Mouse (Mus musculus): ENCODE data around the gene Doc2g.
A peak's percentile ranks its signal among the peaks of the same experiment; 100 is the strongest.
"Not testable (repeated sequence)": the region's sequence is repeated elsewhere in the genome, so short reads cannot be mapped to it uniquely, and the experiment has no call there.

Gene Doc2g

DNA sequence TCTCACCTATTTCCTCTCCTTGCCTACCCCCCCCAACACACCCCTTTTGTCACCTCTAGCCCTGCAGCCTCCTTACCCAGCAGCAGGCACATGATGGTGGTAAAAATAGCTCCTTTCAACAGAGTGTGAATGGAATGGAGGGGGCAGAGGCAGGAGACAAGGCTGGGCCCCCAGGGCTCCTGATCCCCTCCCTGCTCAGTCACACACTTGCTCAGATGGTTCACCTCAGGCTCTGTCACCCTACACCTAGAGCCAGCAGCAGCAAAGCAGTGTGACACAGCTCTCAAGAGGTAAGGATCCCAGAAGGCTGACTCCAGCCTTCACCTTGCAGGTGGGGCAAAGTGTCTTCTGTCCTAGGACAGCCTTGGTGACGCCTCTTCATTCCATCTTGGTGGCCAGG lies at the start of gene Doc2g:
Gene Doc2g (plus strand): TSS at position 202 of the 400 bp plus-strand sequence.
- DNase-seq (ENCODE audit: low spot score in 2 of 2): no peak

GRCm38 (mm10) chr19:3955033-3955432 lies 48.1 kb upstream of the Doc2g start:
- no peak for DNase-seq (ENCODE audit: low spot score in 2 of 2)

DNA sequence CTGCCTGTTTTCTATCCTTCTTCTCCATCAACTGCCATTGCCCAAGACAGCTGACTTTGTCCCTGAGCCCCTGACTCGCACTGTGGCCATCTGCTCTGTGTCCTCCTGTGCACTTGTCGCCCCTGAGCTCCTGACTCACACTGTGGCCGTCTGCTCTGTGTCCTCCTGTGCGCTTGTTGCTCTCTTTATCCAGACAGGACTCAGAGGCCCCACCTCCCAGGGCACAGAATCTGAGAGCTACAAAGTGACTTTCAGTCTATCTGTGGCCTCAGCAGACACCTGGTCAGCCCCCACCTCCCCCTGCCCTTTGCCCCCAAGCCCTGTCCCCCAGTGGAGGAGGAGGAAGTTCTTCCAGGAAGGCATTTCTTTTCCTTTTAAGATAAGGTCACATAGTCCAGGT lies 47.3 kb upstream of the Doc2g start:
- no peak for DNase-seq (ENCODE audit: low spot score in 2 of 2)

GRCm38 (mm10) chr19:3957296-3958036 lies 45.6 kb upstream of the Doc2g start:
- DNase-seq (ENCODE audit: low spot score in 2 of 2): not testable (repeated sequence)

DNA sequence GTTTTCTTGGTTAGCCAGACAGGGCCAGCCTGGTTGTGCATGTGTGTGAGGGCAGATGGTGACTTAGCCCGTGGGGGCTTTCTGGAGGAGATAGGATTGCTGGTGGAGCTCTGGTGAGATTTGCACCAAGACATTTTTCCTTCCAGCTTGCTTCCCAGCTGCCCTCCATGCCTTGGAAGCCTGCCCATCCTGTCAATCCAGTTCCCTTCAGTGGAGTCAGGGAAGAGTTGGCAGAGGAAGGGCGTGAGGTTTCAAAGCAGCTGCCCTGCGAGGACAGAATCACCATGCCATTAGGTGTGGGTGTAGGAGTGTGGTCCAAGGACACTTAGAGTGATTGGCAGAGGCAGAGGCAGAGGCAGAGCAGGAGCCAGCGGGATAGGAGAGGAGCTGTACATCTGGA lies 44.6 kb upstream of the Doc2g start, which contains the start of gene Aldh3b3:
Gene Aldh3b3 (plus strand): TSS at position 176 of the 400 bp plus-strand sequence.
- DNase-seq (ENCODE audit: low spot score in 2 of 2): no peak

GRCm38 (mm10) chr19:3959030-3959429 lies 44.1 kb upstream of the Doc2g start:
- no peak for DNase-seq (ENCODE audit: low spot score in 2 of 2)

DNA sequence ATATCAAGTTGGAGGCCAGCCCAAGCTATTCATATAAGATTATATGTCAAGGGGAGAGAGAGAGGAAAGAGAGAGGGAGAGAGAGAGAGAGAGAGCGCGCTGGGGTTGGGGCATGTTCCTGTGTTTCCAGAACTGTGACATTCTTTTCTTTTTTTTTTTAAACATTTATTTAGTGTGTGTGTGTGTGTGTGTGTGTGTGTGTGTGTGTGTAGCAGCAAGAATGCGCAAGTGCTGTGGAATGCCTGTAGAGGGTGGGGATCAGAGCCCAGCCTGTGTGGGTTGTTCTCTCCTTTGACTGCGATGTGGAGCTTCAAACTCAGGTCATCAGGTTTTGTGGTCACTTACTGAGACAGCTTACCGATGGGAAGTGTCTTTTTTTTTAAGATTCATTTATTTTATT lies 42.9 kb upstream of the Doc2g start:
- DNase-seq (ENCODE audit: low spot score in 2 of 2): no peak

DNA sequence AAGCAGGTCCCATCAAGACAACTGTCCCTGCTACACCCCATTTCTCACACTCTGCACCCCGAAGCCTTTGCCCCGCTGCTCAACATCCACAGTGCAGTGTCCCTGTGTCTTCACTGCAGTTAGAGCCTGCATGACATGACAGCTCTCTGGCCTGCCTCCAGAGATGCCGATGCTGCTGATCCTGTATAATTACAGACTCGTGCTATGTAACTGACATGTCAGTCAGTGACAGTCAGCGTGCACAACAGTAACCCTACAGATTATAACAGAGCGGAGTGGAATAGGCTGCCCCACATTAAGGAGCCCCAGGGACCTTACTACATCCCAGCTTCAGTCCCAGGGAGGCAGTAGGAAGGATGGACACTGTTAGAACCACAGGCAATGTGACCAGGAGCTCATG lies 41.3 kb upstream of the Doc2g start:
- not testable (repeated sequence) for DNase-seq (ENCODE audit: low spot score in 2 of 2)

- no peak for DNase-seq (ENCODE audit: low spot score in 2 of 2)
These were observed 40.6 kb upstream of the Doc2g start for GRCm38 (mm10) chr19:3962469-3962868.

DNA sequence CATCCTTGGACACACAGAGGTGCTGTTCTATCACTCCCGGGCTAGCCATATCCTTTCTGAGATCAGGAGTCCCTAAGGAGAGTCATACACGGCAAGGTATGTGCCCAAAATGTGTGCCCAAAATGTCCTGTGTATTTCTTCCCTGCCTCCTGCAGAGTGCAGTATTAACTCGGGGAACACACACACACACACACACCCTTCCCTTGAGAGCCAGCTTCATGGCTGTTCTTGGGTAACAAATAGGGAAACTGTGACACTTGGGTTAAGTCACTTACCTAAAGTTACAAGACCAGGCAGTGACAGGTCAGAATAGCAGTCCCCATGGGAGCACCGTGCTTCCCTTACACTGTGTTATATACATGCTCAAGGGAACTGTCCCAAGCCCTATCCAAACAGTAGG lies 39.1 kb upstream of the Doc2g start:
- DNase-seq (ENCODE audit: low spot score in 2 of 2): no peak

- no peak for DNase-seq (ENCODE audit: low spot score in 2 of 2)
These were observed 36.6 kb upstream of the Doc2g start for GRCm38 (mm10) chr19:3966330-3967075.

GRCm38 (mm10) chr19:3967258-3967657 lies 35.9 kb upstream of the Doc2g start:
- no peak for DNase-seq (ENCODE audit: low spot score in 2 of 2)

- no peak for DNase-seq (ENCODE audit: low spot score in 2 of 2)
These were observed 30.9 kb upstream of the Doc2g start, which contains the start of gene Aldh3b2 for GRCm38 (mm10) chr19:3972229-3972628. Gene Aldh3b2, plus strand, starts transcription at chr19:3972328.

- DNase-seq (ENCODE audit: low spot score in 2 of 2): not testable (repeated sequence)
These were observed 28.5 kb upstream of the Doc2g start for GRCm38 (mm10) chr19:3974608-3975007.

- DNase-seq (ENCODE audit: low spot score in 2 of 2): no peak
These were observed 27.2 kb upstream of the Doc2g start for GRCm38 (mm10) chr19:3975866-3976265.

GRCm38 (mm10) chr19:3980309-3980708 lies 22.8 kb upstream of the Doc2g start:
- peak; percentile 41 to 71 for DNase-seq (ENCODE audit: low spot score in 2 of 2)

DNA sequence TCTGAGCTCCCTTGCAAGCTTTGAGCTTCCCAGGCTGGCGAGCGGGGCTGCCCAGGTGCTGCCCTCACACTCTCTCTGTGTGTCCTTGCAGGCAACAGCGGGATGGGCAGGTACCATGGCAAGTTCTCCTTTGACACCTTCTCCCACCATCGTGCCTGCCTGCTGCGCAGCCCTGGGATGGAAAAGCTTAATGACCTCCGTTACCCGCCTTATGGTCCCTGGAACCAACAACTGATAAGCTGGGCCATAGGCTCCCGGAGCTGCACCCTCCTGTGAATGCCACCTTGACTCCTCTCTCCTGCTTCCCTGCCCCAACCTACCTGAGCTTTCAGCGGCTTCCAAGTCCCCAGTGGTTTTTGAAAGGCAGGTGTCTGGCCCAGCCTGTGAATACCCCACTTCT lies 22.2 kb upstream of the Doc2g start:
- DNase-seq (ENCODE audit: low spot score in 2 of 2): no peak

- DNase-seq (ENCODE audit: low spot score in 2 of 2): no peak
These were observed 19.4 kb upstream of the Doc2g start for GRCm38 (mm10) chr19:3983527-3984200.

DNA sequence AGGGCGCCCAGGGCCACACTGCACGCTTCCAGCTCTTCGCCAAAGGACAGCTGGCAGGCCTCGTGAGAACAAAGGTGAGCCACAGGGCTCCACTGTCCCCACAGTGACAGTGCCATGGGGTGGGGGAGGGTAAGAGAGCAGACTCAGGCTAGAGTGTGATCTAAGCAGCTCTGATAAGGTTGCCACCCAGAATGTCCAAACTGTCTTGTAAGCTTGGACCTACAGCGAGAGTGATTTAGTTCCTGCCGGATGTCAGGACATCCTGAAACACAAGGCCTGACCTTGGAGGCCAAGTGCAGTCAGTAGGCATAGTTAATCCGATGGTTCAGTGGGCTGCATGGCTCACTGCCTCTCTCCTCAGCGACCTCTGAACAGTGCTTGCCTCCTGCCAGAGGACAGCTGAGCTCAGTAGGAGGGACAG lies 17.8 kb upstream of the Doc2g start:
- no peak for DNase-seq (ENCODE audit: low spot score in 2 of 2)

DNA sequence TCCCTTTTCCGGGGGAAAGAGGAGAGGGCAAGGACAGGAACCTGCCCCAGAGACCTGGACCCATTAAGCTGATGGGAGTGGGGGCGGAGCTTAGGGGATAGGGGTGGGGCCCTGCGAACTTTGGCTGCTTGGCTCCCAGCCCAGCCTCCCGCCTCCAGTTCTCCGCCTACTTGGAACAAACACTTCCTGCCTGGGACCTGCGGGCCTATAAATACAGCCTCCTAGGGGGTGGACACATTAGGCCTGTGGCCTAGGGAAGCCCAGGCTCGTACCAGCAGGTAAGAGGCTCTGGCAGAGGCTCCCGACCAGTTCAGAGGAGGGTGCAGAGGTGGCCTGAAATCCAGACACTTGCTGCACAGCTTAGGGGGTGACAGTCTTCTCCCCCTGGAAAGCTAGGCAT lies 16.8 kb upstream of the Doc2g start, which contains the start of gene Acy3:
Gene Acy3 (plus strand): TSS at position 237 of the 400 bp plus-strand sequence.
- DNase-seq (ENCODE audit: low spot score in 2 of 2): peak; percentile 30 to 35

DNA sequence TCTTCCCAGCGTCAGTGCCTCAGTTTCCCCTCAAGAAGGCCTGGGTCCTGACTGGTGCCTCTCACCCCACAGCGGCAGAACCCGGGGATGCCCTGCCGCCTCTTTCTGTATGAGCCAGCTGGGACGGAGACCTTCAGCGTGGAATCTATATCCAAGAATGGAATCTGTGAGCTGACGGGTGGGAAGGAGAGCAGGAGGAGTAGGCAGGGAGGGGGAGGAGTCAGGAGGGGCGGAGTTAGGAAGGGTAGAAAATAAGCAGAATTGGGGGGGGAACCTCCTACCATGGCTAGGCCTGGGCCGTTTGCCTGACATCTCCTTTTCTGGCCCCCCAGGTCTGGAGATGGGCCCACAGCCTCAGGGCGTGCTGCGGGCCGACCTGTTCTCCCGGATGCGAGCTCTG lies 15.0 kb upstream of the Doc2g start:
- no peak for DNase-seq (ENCODE audit: low spot score in 2 of 2)

- no peak for DNase-seq (ENCODE audit: low spot score in 2 of 2)
These were observed 14.4 kb upstream of the Doc2g start for GRCm38 (mm10) chr19:3988750-3989149.
